Mouse (Mus musculus) hindbrain, embryonic 12.5 days (tissue): Measurements from ENCODE around the gene 1110012L19Rik. TPM values are rescaled to one million over a fixed set of nuclear protein-coding genes. Genes with fewer than 3 reads are reported as not detected.

Experiments
- polyA plus RNA-seq: library from polyadenylated mRNA; unstranded; fragments of >200 nt; fragmentation: Nextera tagmentation; extraction: Ambion mirVana; gene quantifications from 2 replicates; pipeline ENCODE4 v1.2.1, GENCODE M21; 2016

The 1110012L19Rik gene
- polyA plus RNA-seq, 1 experiment from 2014 or later: 29.5 TPM

Other genes starting within 250 kb of the 1110012L19Rik start
- gene Ids, start 20.8 kb upstream of the 1110012L19Rik start, polyA plus RNA-seq: 6.2 and 7.9 TPM in 2 replicates
- gene Tmem185a, start 91.3 kb downstream of the 1110012L19Rik start, polyA plus RNA-seq: 48.3 and 50.9 TPM in 2 replicates